Mouse (Mus musculus) adrenal gland, adult (tissue): Measurements from ENCODE around the gene Rcbtb2.
"Not testable (repeated sequence)": the region's sequence is repeated elsewhere in the genome, so short reads cannot be mapped to it uniquely, and the experiment has no call there.

Experiments
- DNase-seq, 2 experiments: peaks; one replicate each; pipeline ENCODE4 v3.0.0; 2022 to 2023; ENCODE audit warnings: low spot score in 1 of 2; ENCODE audit not compliant: inconsistent age in 2 of 2

Rcbtb2 gene

DNA sequence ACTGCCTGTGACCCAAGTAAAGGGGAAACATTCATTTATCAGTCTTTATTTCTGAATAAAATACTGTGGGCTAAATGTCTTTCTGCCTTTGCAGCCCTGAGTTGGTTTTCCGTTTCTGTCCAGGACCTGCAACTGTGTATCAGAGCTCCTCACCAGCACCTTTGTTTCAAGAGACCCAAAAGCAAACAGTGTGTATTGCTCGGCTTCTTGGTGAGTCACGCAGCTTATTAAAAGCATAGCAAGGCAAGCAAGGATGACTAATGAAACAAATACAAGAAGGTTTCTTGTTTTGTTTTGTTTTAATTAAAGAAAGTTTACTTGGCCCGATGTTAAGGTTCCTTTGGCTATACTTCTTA lies at the start of gene Rcbtb2:
Gene Rcbtb2 (plus strand): TSS at position 115 of the 356 bp plus-strand sequence.
- no peak for DNase-seq

DNA sequence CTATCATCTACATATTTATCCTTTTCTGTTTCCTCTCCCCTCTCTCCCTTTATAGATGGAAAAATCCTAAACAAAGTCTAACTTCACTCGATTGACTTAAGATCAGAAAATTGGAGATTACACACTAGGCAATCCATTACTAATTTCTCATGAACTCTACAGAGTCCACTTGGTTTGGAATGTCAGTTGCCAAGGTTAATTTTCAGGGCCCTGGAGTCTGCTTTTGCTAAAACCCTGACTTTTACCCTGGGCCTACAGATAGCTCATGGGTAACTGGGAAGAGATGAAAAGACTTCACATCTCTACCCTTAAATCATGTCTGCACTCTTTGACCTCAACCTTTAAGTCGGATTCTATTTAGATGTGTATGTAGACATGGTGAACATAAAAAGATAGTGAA lies 39.3 kb upstream of the Rcbtb2 start:
- DNase-seq = peak in 1 of 2 experiments; percentile 53

DNA sequence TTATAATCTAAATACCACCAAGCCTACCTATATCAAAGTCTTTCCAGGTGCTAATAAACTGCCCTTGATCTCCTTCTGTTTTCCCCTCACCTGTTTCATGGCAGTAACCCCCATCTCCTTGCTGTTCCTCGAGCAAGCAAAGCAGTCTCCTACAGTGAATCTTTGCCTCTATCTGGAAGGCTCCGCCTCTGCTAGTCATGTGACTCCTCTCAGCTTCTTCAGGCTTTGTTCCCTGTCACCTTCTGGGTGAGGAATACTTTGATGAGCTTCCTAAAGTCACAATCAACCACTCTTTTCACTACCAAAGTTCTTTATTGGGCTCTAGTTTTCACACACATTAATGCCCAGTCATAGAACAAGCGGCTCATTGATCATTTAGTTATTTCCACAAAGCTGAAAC lies 36.4 kb upstream of the Rcbtb2 start:
- no peak for DNase-seq

DNA sequence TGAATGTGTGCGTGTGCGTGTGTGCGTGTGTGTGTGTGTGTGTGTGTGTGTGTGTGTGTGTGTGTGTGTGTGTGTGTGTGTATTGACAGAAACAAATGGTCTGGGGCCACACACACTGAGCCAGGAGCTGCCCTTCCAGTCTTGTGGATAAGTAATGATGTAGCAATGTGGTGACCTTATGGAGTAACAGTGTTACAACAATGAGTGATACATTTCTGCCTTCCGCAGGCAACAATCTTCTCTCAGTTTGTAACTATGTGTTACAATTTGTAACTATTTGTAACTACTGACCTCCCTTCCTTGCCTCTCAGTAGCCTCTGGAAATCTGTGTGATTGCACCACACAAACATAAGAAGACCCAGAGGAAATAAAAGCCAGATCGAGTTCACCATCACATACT lies 35.6 kb upstream of the Rcbtb2 start:
- DNase-seq = no peak

DNA sequence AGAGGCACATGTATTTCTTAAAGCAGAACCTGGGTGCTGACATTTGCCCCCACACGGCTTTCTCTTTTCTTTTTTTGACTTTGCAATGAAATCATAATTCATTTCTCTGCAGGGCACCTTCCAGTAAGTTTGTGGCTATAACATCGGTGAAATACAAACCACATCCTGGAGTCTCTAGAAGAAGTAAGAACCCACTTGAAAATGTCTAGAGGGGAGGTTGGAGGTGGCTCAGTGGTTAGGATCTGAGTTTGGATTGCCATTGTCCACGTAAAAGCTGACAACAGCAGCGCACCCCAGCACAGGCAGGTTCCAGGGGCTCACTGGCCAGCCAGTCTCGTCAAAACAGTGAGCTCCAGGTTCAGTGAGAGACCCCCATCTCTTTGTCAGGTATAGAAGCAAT lies 35.1 kb upstream of the Rcbtb2 start:
- no peak for DNase-seq

DNA sequence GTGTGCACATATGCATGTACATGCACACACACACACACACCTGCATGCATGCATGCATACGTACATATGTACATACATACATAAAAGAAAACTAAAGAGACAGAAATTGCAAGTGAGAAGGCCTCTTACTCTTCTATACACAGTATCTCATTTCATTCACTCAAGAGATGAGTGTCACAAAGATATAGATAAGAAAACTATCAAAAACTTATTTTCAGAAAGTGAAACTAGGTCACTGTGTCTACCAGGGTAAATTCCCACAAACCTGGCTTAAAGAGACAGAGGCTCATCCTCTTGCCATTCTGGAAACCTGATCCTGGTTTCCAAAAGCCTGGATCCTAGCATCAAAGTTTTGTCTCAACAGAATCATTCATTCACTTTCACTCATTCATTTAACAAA lies 34.6 kb upstream of the Rcbtb2 start:
- no peak for DNase-seq

DNA sequence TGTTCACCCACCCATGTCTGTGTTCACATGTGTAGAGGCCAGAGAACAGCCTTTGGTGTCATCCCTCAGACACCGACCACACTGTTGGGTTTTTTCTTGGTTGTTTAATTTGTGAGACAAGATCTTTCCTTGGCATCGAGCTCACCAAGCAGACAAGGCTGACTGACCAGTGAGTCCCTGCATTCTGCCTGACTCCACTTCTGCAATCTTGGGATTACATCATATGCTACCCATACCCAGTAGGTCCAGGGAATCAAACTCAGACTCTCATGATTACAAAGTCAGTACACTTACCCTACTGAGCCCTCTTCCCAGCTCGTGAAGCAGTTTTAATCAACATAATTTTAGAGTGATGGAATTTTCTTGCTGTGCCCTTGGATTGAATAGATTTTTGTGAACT lies 30.0 kb upstream of the Rcbtb2 start:
- no peak for DNase-seq

DNA sequence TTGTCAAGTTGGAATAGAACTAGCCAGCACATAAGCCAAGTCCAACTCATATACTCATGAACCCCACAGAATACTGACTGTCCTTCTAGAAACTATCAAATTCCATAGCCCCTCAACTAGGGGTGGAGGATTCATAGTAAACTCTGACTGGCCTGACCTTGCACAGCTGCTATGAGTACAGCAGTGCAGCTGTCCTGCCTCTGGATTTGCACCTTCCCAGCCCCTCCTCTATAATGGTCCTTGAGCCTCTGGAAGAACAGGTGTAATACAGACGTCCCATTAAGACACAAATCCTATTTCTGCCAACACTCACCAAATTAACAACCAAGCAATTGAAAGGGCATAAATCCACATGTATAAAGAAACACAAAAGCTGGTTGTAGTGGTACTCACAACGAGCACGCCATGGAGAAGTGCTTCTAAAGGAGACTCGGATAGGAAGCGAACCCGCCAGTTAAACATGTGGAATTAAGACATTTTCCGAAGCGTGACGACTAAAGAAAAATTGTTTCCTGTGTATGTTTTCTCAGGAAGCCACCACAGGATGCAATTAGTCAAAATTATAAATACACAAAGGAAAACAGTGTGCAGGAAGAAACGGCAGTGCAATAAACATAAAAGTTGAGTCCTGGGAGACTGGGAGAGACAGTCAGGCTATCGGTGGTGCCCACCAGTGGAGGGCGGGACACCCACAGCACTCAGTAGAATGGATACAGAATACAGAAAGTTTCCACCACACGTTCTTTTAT lies 27.9 kb upstream of the Rcbtb2 start:
- peak in 1 of 2 experiments; percentile 45 for DNase-seq

DNA sequence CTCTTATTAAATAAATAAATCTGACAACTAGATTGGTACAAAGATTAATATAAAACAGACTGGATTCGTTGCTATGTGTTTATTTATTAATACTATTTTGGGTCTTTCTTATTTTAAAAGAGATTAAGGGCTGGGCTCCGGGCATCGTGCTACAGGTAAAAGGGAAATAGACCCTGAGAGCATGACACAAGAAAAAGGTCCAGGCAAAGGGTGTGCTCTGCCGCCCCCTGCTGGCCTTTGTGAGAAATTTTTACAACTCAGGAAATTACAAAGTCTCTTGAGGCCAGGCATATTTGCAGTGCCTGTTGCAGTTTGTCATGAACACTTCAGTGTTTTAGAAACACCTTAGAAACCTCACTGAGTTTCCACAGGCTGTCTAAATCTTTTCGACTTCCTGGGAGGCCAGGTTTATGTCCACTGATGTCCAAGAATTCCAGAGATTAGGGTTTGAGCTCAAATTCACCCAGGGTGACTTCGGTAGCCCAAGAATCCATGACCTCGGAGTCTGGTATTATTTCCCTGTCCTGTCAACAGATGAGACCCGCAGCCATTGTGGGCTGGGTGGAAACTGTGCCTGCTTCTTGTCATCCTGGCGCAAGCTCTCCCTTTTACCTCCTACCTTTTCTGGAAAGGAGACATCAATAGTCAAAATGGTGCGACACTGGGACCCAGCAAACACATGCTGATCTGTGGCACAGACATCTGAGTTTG lies 24.0 kb upstream of the Rcbtb2 start:
- DNase-seq = peak; percentile 43 to 83

DNA sequence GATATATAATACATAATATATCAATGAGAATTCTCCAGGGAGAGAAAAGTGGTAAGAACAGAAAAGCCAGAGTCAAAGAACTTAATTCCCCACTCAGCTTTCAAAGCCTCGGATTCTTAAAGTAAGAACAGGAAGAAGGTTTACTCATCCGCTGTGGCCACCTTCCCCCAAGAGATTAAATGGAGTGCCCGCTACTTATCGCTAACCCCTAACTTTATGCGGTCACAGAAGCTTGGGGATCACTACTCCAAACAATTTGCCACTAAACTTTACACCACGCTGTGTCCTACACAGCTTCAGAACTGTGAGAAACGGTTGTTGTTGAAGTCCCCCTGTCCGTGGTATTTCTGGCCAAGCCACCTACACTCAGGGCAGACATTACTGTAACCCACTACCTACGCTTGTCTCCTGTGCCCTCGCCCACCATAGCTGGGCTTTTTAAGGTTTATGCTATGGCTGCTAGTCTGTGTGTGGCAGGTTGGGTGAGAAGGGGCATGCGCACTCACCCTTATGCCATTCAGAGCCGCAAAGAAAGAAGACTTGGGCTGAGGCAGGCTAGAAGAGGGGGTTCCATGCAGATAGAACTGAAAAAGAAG lies 20.5 kb upstream of the Rcbtb2 start:
- DNase-seq = no peak

DNA sequence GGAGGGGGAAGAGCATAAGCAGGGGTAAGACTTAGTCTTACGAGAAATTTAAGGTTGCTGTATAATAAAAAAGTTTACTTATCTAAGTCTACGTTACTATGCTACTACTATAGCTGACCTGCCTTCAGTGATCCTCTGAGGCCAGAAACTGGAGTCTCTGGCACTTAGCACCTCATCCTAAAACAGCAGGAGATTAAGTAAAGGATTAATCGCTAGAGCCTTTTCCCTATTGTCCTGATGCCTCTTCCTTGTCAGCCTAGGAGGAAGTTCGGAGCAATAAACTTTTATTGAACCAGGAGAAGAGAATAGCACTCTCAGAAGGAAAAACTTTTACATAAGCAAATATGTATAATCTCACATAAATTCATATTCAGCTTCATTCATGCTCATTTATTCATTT lies 19.9 kb upstream of the Rcbtb2 start:
- DNase-seq = not testable (repeated sequence)

DNA sequence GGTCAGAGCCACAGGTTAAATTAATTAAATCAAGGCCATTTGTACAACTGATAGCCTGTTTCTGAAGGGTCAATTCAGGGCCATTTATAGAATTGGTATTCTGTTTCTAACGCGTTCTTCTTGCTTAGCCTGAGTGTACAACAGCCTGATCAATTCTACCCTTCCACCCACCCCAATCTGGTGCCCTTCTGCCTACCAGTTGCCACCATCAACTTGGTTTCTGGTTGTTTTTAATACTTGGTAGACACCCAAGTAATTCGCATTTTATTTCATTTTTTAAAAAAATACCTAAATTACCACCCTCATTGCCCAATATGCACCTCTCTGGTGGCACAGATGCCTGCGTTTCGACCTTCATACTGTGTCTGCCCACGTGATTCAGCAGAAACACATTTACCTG lies 17.9 kb upstream of the Rcbtb2 start:
- no peak for DNase-seq

DNA sequence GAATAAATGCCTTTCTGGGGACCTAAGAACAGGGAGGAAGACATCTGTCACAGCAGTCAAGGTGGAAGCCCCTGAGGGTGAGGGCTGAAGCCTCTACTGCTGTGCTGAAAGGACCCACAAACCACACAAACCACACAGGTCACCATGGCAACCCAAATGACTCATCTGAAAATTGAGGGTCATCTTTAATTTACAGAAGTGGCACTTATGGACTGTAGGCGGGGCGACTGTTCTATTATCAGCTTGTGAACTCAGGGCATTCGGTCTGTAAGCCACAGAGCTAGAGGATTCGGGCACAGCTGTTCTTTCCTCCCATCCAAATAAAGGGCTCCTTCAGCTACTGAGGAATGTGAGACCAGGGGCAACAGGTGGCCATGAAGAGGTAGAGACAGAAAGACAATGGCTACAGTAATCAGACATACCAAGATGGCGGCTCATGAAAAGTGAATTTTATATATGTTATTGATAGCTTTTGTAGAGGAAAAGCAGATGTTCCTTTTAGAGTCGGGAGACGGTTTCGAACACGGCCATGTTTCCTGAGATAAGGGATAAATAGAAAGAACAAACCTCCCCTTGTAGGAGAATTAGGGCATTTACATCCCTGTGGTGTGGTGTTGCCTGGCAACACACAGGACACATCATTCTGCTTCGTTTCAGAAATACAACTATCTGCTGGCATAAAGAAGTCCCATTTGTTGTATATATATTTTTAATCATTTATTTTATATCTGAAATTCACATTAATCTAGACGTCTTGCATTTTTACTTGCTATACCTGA lies 17.2 kb upstream of the Rcbtb2 start:
- DNase-seq = no peak

DNA sequence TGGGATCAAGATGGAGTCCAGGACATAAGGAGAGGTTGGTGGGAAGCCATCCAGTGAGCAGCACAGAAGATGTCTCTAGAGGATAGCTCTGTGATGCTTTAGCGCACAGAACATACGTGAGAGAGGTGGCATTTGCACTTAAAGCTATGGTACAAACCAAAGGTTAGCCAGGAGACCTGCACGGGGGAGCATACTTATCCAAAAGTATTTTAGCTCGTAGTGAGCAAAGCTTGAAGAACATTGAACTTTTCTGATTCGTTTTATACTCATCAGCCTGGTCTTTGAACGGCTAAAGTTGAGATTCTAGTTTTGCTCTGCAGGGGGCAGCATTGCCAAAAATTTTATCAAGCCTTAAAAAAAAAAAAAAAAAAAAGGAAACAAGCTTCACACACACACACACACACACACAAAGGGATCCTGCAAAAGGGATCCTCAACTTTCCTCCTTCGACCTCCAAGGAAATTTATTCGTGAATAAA lies 16.6 kb upstream of the Rcbtb2 start:
- DNase-seq = peak in 1 of 2 experiments; percentile 82

DNA sequence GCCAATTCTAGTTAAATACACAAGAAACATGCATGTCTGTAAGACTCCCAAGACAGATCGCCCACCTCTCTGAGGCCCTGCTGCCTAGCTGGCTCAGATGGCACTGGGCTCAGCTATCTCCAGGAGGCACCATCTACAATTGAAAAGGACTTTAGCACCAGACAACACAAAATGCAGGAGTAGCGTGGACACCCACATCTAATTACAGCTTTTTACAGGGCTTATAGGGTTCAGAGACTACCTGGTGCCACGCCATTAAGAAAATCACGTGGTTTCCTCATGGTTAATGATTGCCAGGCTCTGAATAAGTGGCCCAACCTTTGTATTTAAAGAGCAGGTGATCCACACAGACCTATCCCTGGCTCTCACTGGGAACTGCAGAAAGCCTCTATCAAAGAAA lies 15.9 kb upstream of the Rcbtb2 start:
- no peak for DNase-seq

DNA sequence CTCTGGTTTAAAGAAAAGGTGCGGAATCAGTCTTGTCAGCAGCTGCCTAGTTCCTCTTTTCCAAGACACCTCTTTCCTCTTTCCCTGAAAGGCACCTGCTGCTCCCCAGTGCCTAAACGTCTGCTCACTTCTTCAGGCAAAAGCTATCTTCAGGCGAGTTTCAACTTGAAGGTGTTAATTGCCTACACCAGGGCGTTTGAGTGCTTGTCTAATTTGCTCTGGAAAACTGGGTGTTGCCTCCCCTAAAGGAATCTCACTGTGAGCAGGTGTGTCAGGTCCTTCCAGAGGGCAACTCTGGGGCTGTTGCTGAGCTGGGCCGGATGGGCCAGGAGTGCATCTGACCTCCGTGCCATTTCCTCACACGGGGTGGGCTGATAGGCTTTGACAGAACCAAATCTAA lies 15.5 kb upstream of the Rcbtb2 start:
- no peak for DNase-seq

DNA sequence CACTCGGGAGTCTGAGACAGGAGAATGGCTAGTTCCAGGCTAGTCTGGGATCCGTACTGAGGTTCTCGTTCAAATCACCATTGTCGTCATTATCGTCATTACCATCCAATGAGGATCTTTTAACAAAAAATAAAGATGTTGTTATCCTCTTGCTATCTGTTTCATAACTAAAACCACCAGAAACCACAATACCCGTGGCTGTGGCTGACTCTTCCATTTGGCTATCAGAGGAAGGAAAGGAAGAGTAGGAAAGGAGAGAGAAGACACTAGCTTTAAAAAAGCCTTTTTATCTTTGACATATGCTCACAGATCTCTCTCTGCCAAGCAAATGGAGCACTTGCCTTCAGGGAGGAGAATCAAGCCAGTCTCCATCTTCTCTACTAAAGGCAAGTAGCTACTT lies 14.9 kb upstream of the Rcbtb2 start:
- DNase-seq = no peak

DNA sequence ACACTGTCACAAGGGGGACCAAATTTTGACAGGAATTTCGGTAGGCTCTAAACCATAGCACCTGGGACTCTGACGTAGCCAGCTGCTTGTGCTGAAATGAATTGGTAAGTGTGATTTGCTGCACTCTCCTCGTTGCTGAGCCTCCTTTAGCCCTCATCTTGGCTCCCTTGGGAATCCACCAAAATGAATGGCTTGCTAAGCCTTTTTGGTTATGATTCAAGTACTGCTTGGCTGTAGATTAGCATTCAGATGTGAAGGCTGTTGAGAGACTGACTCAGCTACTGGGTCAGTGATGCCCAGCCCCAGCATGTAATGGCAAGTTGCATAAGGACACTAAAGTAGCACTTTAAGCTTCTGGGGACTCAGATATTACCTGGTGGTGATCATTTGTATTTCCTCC lies 12.2 kb upstream of the Rcbtb2 start:
- peak in 1 of 2 experiments; percentile 57 for DNase-seq

DNA sequence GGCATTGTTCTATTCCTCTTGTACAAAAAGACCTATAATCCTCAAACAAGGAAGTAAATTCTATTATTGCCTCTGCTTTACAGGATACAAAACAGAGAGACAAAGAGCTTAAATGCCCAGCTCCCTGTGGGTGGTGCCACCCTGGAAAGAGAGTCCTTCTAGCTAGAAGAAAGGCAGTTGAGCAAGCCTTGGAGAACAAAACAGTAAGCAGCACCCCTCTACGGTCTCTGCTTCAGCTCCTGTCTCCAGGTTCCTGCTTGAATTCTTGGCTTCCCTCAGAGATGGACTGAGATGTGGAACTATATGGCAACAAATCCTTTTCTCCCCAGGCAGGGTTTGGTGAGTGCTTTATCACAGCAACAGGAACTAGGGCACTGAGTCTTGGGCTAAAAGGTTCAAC lies 11.7 kb upstream of the Rcbtb2 start:
- no peak for DNase-seq

DNA sequence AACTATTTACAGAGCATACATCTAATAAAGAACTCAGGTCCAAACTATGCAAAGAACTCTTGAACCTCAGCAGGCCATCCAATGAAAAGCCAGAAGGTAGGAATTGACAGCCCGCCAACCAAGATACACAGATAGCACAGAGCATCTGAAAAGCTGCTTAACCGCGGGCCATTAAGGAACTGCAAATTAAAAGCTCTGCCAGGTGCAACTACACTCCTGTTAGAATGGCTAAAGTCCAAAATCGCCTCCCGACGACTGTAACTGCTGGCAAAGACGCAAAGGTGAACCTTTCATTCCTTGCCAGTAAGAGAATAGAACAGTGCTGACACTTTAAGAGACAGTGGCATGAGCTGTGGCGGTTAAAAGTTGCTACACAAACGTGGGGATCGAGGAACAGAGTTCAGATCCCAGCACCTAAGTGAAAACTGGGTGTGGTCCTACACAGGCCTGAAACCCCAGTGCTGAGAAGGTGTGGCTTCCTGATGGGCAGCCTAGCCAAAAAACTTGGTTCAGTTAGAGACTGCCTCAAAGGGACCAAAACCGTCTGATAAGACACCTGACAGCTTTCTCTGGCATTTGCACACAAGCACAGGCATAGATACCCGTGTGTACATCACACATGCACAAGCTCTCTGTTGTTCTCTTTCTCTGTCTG lies 10.5 kb upstream of the Rcbtb2 start:
- DNase-seq = no peak

DNA sequence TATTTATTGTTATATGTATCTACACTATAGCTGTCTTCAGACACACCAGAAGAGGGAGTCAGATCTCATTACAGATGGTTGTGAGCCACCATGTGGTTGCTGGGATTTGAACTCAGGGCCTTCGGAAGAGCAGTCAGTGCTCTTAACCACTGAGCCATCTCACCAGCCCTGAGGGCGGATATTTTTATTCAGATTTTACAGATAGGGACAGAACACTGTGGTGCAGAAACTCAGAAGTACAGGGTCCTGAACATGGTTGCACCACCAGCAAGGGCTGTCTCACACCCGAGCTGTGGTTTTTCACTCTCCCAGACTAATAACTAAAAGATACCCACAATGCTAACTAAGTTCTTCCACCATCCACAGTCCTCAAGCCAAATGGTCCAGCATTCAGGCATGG lies 7.9 kb upstream of the Rcbtb2 start:
- DNase-seq = not testable (repeated sequence)
